Mouse (Mus musculus) urinary bladder, postnatal 25 days (tissue): ENCODE data around the gene Zfp618.

Experiments used
- DNase-seq: peaks from one replicate; pipeline ENCODE4 v3.0.0; 2022; ENCODE audit warnings: low spot score

Zfp618 gene

GRCm38 (mm10) chr4:63068499-63069175 is 103.3 kb downstream of the Zfp618 start:
- DNase-seq, result no peak

GRCm38 (mm10) chr4:63071413-63072260 is 106.3 kb downstream of the Zfp618 start:
- DNase-seq, result no peak

DNA sequence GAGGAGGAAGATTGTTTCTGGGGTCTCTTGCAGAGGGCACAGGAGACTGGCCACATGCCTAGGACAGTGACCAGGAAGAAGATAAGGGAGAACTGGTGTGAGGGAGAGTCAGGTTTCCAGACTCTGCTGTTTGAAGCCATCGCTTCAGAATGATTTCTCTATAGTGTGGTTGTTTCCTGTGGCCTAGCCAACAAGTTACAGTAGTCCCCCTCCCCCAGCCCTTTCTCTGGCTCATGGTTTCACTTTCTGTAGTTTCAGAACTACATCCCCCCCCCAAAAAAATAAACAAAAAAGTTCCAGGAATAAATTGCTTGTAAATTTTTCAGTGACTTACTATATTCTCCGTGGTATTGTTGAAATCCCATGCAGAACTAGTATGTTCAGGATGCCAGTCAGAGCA is 107.8 kb downstream of the Zfp618 start:
- DNase-seq, result no peak

DNA sequence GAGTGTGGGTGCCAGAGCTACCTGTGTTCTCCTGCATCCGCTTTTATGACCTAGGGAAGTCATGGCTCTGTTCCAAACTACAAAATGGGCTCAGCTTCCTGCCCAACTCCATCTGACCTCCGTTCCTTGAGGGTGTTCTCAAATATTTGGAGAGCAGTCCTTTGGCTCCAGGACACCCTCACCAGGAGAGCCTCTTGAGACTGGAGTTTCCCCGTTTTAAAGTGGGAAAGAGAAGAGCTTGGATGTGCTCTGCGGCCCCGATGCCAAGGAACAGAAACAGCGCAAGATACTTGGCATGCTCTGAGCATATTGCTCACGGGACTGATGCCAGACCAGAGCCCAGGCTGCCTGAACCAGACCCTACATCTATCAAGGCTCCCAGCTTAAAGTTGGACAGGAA is 113.8 kb downstream of the Zfp618 start:
- DNase-seq, result no peak

GRCm38 (mm10) chr4:63084473-63084889 is 119.1 kb downstream of the Zfp618 start:
- no peak for DNase-seq

DNA sequence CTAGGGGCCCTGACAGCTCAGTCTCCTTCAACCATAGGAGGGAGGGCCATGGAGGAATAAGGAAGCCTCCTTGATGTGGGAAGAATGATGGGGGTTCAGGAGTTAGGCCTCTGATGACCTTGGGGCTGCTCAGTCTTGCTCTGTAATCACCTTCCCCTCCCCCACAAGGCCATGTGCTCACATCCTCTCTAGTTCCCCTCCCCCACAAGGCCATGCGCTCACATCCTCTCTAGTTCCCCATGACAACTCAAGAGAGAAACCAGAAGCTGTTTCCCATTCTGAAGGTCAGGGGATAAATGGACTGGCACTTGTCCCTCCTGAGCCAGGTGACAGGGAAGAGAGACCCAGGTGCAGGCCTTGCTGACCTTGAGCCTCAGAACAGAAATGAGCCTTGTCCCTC is 124.1 kb downstream of the Zfp618 start:
- DNase-seq, result no peak

- no peak for DNase-seq
These were observed 125.8 kb downstream of the Zfp618 start for GRCm38 (mm10) chr4:63091151-63091550.

DNA sequence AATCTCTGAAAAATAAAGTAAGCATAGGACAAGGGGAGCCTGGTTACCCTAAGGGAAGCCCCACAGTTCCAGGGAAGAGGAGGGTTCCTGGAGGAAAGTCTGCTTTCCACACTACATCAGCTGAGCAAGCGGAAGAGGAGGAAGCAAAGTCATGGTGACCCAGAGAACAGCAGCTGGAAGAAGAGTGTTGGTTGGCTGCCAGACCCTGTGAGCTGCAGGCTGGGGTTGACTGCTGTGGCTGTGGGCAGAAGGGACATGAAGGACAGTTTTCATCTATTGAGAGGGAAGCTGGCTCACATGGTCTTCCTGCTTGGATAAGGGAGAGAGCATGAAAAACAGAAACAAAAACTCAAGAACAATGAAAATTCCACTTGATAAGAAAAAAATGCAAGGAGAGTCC is 132.2 kb downstream of the Zfp618 start:
- DNase-seq, result no peak

DNA sequence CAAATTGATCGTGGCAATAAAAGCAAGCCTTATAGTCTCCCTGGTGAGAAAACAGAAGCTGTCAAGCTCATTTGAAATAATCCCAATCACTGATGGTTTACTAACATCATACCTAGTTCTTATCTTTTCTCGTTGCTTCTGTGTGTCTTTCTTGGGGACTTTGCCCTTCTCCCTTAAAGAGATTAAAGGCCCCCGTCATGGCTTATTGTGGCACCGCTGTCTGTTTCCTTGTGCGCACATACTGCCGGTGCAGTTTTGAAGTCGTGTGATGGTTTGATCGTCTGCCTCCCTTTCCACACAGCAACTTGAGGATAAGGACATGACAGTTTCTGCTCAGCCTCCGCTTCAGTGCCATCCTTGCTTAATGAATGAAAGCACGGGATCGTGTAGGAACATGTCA is 135.1 kb downstream of the Zfp618 start:
- DNase-seq, result no peak

DNA sequence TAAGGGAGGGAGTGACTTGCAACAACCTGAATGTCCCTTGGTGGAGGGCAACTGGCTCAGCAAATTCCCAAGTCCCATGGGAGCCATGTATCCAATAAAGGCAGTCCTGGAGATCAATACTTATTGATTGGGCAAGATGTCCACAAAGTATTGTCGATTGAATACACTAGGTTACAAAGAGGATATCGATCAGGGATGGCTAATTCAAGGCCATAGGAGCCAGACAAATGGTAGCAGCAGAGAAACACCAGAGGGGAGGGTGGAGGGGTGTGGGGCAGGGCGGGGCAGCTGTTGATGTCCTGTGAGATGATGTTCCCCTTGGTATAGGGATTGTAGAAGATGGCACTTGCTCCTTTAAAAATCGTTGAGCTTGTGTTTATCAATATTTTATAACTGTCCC is 136.7 kb downstream of the Zfp618 start:
- DNase-seq, result no peak

GRCm38 (mm10) chr4:63105651-63106050 is 140.3 kb downstream of the Zfp618 start:
- no peak for DNase-seq

DNA sequence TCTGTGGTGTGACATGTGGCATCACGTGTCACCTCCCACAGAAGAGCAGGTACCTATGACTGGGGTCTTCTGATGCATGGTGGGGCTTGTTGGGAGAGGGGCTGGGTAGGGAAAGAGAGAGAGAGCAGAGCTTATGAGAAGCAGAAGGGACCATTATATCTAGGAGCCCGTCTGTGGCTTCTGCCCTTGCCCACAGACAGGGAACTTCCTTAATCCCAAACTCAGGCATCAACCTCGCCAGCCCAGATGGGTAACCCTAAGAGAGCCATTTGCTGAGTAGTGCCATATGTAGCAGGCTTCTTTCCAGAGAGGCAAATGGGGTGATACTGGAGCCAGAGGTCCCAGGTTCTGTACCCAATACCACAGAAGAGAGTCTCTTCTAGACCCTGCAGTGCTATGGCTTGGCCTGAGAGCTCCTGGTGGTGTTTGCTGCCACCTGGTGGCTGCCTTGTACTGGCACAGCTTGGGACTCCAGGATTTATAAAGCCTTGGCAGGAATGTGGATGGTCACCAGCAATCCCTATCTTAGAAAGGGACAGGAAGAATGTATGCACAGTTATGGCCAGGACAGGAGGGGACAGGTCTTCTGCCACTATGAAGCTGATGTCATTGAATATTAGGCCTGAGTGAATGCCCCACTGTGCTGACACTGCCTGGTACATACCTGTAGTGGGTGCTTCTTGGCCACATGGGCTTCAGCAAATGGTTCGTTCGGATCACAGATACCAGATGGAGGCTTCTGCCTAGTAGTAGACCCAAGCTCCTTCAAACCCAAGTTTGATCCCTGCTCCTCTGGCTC is 153.5 kb downstream of the Zfp618 start:
- peak; percentile 78 for DNase-seq

GRCm38 (mm10) chr4:63124861-63125466 is 159.6 kb downstream of the Zfp618 start:
- DNase-seq, result no peak

DNA sequence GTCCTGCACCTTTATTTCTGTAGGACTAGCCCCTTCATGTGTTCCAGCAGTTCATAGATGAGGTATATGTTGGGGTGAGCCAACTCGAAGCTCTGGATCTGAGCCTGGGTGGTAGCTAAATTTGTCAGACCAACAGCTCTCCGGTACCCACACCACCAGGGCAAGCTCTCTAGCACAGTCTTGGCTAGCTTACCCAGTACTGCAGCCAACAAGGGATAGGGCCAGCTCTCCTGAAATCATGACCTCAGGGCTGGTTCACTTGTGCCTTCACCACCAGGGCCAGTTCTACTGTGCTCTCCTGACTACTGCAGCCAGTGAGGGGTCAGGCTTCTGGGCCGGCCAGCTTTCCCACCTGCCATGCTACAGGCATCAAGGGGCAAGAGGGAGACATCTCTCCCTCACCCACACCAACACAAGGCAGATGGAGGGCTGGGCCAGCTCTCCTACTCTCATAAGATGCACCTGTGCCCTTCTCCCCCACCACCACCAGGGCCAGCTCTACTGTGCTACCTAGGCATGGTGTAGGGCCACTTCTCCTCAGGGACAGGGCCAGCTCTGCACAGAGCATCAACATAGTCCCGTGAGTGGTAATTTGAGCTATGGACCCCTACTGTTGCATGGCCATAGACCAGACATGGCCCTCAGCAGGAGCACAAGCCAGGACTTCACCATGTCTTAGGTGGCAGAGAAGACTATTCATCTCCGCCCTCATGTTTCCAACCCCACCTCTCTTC is 164.7 kb downstream of the Zfp618 start:
- DNase-seq, result no peak

- no peak for DNase-seq
These were observed 181.9 kb downstream of the Zfp618 start for GRCm38 (mm10) chr4:63147268-63147667.

DNA sequence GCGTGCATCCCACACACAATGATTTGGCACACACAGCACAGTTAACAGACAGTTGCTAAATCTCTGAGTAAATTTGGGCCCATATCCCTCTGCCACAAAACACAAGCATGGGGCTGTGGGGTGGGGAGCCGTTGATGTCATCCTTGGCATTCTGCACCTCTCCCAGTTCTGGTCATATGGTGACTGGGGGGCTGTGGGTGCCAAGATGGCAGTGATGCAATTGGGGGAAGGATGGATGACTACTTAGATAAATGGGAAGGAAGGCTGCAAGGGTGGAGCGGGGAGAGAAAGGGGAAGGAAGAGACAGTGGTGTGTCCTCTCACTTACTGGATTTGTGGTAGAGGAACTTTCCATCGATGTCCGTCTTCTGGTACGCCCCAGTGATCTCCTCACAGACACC is 185.8 kb downstream of the Zfp618 start:
- DNase-seq, result no peak

- no peak for DNase-seq
These were observed 188.7 kb downstream of the Zfp618 start for GRCm38 (mm10) chr4:63154028-63154427.

- no peak for DNase-seq
These were observed 189.3 kb downstream of the Zfp618 start, which contains the start of gene Ambp for GRCm38 (mm10) chr4:63154699-63155098. TSS of gene Ambp (minus strand) at chr4:63154799.

- no peak for DNase-seq
These were observed 190.2 kb downstream of the Zfp618 start for GRCm38 (mm10) chr4:63155596-63155995.

GRCm38 (mm10) chr4:63156726-63157634 is 191.6 kb downstream of the Zfp618 start:
- no peak for DNase-seq
